Mouse (Mus musculus): ENCODE data around the gene Apmap.
"Not testable (repeated sequence)": the region's sequence is repeated elsewhere in the genome, so short reads cannot be mapped to it uniquely, and the experiment has no call there.

Apmap gene

GRCm38 (mm10) chr2:150610097-150610496, 1.7 kb upstream of the Apmap start:
- DNase-seq: no peak

- DNase-seq: peak; percentile 38
Measured at GRCm38 (mm10) chr2:150608872-150609560, 649 bp upstream of the Apmap start.

- DNase-seq: no peak
Measured at GRCm38 (mm10) chr2:150607086-150607485, 1.3 kb downstream of the Apmap start.

GRCm38 (mm10) chr2:150604802-150605201, 3.6 kb downstream of the Apmap start:
- no peak for DNase-seq

GRCm38 (mm10) chr2:150602166-150602565, 6.2 kb downstream of the Apmap start:
- DNase-seq: no peak

- no peak for DNase-seq
Measured at GRCm38 (mm10) chr2:150600263-150600662, 8.1 kb downstream of the Apmap start.

- no peak for DNase-seq
Measured at GRCm38 (mm10) chr2:150595411-150596190, 12.8 kb downstream of the Apmap start.

- no peak for DNase-seq
Measured at GRCm38 (mm10) chr2:150589076-150589475, 19.3 kb downstream of the Apmap start.

GRCm38 (mm10) chr2:150579628-150580027, 28.7 kb downstream of the Apmap start:
- no peak for DNase-seq

GRCm38 (mm10) chr2:150578603-150579002, 29.8 kb downstream of the Apmap start:
- DNase-seq: no peak

- DNase-seq: no peak
Measured at GRCm38 (mm10) chr2:150576256-150576655, 32.1 kb downstream of the Apmap start.

- no peak for DNase-seq
Measured at GRCm38 (mm10) chr2:150572463-150572862, 35.9 kb downstream of the Apmap start.

- no peak for DNase-seq
Measured at GRCm38 (mm10) chr2:150570761-150571160, 37.6 kb downstream of the Apmap start.

- DNase-seq: no peak
Measured at GRCm38 (mm10) chr2:150569847-150570590, 38.3 kb downstream of the Apmap start, which contains the start of gene Cst7. TSS of gene Cst7 (plus strand) at chr2:150570415.

GRCm38 (mm10) chr2:150567051-150567450, 41.3 kb downstream of the Apmap start:
- DNase-seq: no peak

- peak; percentile 29 for DNase-seq
Measured at GRCm38 (mm10) chr2:150558568-150558967, 49.8 kb downstream of the Apmap start.

- DNase-seq: not testable (repeated sequence)
Measured at GRCm38 (mm10) chr2:150549576-150549975, 58.8 kb downstream of the Apmap start.

All from right cerebral cortex, postnatal 14 days (tissue).